Mouse (Mus musculus) ES-E14 (cell line): ENCODE measurements at regions not wholly inside any gene's neighbourhood (a gene's known extent, or its start where the extent isn't known, plus 50 kb on each side); places are given as distances from the start of the nearest gene placed in this dataset.

Experiments
- CHD2 ChIP-seq: IDR thresholded peaks from 2 replicates; pipeline ENCODE4 v1.6.1; 2014; ENCODE audit warnings: mild to moderate bottlenecking, low read depth, low read length, inconsistent platforms
- HCFC1 ChIP-seq: IDR thresholded peaks from 2 replicates; pipeline ENCODE4 v1.6.1; 2012; ENCODE audit warnings: low read length, inconsistent platforms, borderline replicate concordance; ENCODE audit not compliant: insufficient read depth
- MAFK ChIP-seq: IDR thresholded peaks from 2 replicates; pipeline ENCODE4 v1.6.1; 2014; ENCODE audit warnings: mild to moderate bottlenecking, low read depth, low read length, inconsistent platforms; ENCODE audit not compliant: insufficient read depth
- ZC3H11A ChIP-seq: IDR thresholded peaks from 2 replicates; pipeline ENCODE4 v1.6.1; 2012; ENCODE audit warnings: low read depth, mild to moderate bottlenecking, inconsistent platforms, low read length, borderline replicate concordance
- ZNF384 ChIP-seq: IDR thresholded peaks from 2 replicates; pipeline ENCODE4 v1.6.1; 2012; ENCODE audit warnings: low read depth, low read length, inconsistent platforms

DNA sequence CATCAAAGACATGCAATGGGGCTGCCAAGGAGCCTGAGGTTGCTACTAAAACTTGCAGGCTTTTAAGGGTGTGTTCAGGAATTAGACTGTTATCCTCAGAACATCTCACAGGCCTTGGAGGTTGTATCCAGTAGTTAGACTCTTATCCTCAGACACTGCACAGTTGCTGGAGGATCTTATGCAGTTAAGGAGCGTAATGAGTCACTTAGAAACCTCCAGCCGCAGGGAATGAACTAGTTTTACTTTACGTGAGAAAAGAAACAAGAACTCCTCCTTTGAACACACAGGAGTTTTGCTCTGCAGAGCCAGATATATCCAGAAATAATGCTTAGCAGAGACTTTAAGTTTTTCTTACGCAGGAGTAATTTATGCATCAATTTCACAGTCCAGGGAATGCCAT, 70.1 kb upstream of the Fam241a start:
- TF ChIP-seq ZC3H11A (no peak), CHD2 (no peak), MAFK (no peak), ZNF384 (no peak), HCFC1 (no peak)
